In the genomic region with DNA sequence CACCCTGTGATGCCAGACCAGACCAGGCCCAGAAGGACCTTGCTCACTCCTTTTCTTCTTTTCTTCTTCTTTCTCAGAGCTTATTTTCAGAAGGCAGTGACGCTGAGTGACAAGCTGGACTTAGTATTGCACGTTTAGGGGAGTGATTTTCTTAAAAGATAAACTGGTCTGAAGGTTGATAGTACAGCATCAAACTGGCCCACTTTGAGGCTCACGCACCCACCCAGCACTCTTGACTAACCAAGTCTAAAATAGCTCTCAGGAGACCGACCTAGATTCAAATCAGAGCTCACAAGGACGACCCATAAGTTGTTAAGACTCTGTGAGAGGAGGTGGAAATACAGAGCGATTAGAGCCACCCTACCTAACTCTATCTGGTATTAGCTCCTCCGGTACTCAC, we compare ENCODE assay signal across 40 mouse cellular contexts. TPM values are rescaled to one million over a fixed set of nuclear protein-coding genes. Genes with fewer than 3 reads are reported as not detected.
A peak's percentile ranks its signal among the peaks of the same experiment; 100 is the strongest.
DNase-seq lines count a peak whose midpoint lies in the region; ATAC-seq lines count a peak whose summit lies in the region.
"Had no signal": no experiment of that assay in that cellular context is flagged by ENCODE, and none has a peak within 500 bp of the region (broad histone marks: within the 10 kb centered on the region; RNA-seq: fewer than 3 reads in every experiment).

No protein-coding gene starts in this region.

- no peak for ATAC-seq in neural tube, embryonic 15.5 days (ENCODE audit: low FRiP score)
- ATAC-seq in limb, embryonic 13.5 days (ENCODE audit: low FRiP score, low read depth) = no peak
- ATAC-seq: forebrain, embryonic 15.5 days; hindbrain, embryonic 16.5 days; intestine, embryonic 15.5 days; Patski had no signal

- intact Hi-C loops in gastrocnemius, postnatal 14 days (cut with DNase I; ENCODE audit: low total_unique reads) = no loop called here

- 5% methylated on average over 7 of the region's 7 CpGs for WGBS in heart, embryonic 10.5 days
- 3% methylated on average over 7 of the region's 7 CpGs for WGBS in neural tube, embryonic 15.5 days
- WGBS in limb, embryonic 13.5 days = 6% methylated on average over 7 of the region's 7 CpGs

- H3K9me3 ChIP-seq in heart, embryonic 10.5 days = no peaks in the 10 kb centered on the region
- no peaks in the 10 kb centered on the region for H3K9me3 ChIP-seq in neural tube, embryonic 15.5 days (replicated peaks)
- no peaks in the 10 kb centered on the region for H3K9me3 ChIP-seq in limb, embryonic 13.5 days
- H3K9me3 ChIP-seq: embryonic facial prominence, embryonic 13.5 days; forebrain, embryonic 15.5 days; intestine, embryonic 15.5 days; liver, embryonic 15.5 days; lung, embryonic 15.5 days; midbrain, embryonic 12.5 days had no signal

- no peak overlapping the region for H3K27ac ChIP-seq in heart, embryonic 10.5 days
- no peak overlapping the region for H3K27ac ChIP-seq in neural tube, embryonic 15.5 days (replicated peaks)
- peak overlapping the region; percentile 80 for H3K27ac ChIP-seq in limb, embryonic 13.5 days
- H3K27ac ChIP-seq: embryonic facial prominence, embryonic 13.5 days; forebrain, embryonic 15.5 days; intestine, embryonic 15.5 days; liver, embryonic 15.5 days; lung, embryonic 15.5 days; midbrain, embryonic 12.5 days; stomach, postnatal 0 days had no signal

- peaks cover 100% of the 10 kb centered on the region for H3K27me3 ChIP-seq in heart, embryonic 10.5 days (ENCODE audit: insufficient read depth, poor library complexity, severe bottlenecking)
- peaks cover 92% of the 10 kb centered on the region for H3K27me3 ChIP-seq in neural tube, embryonic 15.5 days (replicated peaks)
- H3K27me3 ChIP-seq in limb, embryonic 13.5 days = peaks cover 58% of the 10 kb centered on the region

- no peak overlapping the region for H3K4me3 ChIP-seq in heart, embryonic 10.5 days
- no peak overlapping the region for H3K4me3 ChIP-seq in neural tube, embryonic 15.5 days (replicated peaks)
- peak overlapping the region; percentile 79 for H3K4me3 ChIP-seq in limb, embryonic 13.5 days
- H3K4me3 ChIP-seq: embryonic facial prominence, embryonic 13.5 days; erythroblast, embryonic 14.5 days; forebrain, embryonic 15.5 days; intestine, embryonic 15.5 days; liver, embryonic 15.5 days; lung, embryonic 15.5 days; midbrain, embryonic 12.5 days had no signal

- no peak overlapping the region for H3K9ac ChIP-seq in neural tube, embryonic 15.5 days (replicated peaks)
- peak overlapping the region; percentile 75 for H3K9ac ChIP-seq in limb, embryonic 13.5 days
- H3K9ac ChIP-seq: embryonic facial prominence, embryonic 13.5 days; forebrain, embryonic 15.5 days; intestine, embryonic 15.5 days; liver, embryonic 15.5 days; lung, embryonic 15.5 days; midbrain, embryonic 12.5 days had no signal

- DNase-seq in heart, embryonic 10.5 days (ENCODE audit: low spot score) = peak; percentile 47
- no peak for DNase-seq in heart, adult 18-20 months
- peak; percentile 45 for DNase-seq in neural tube, embryonic 10.5 days (ENCODE audit: extremely low spot score, low spot score)
- DNase-seq in cerebellum, postnatal 14 days = no peak
- DNase-seq in gastrocnemius, postnatal 14 days = no peak
- DNase-seq: adrenal gland, postnatal 14 days; cerebellum, adult 11 months; cerebellum, adult 9-10 months; embryo, embryonic 11 days; gastrocnemius, postnatal 36 days; heart, postnatal 14 days; kidney, adult 9 months; kidney, postnatal 14 days; layer of hippocampus, adult 9-11 months; right cerebral cortex, adult 18-20 months; spleen, adult 18-20 months; thymus, adult 18-20 months; thymus, postnatal 36 days had no signal

- H3K4me2 ChIP-seq in neural tube, embryonic 15.5 days = no peak overlapping the region
- H3K4me2 ChIP-seq in limb, embryonic 13.5 days (replicated peaks) = peak overlapping the region; percentile 68
- H3K4me2 ChIP-seq: embryonic facial prominence, embryonic 13.5 days; forebrain, embryonic 15.5 days; intestine, embryonic 15.5 days; liver, embryonic 15.5 days; lung, embryonic 15.5 days; midbrain, embryonic 12.5 days had no signal

- peaks cover 13% of the 10 kb centered on the region for H3K4me1 ChIP-seq in heart, embryonic 10.5 days
- peaks cover 15% of the 10 kb centered on the region for H3K4me1 ChIP-seq in neural tube, embryonic 15.5 days
- H3K4me1 ChIP-seq in limb, embryonic 13.5 days = peaks cover 11% of the 10 kb centered on the region; the same call in 1 of the 2 replicates
- H3K4me1 ChIP-seq: liver, embryonic 15.5 days had no signal

- H3K36me3 ChIP-seq in heart, embryonic 10.5 days = no peaks in the 10 kb centered on the region
- no peaks in the 10 kb centered on the region for H3K36me3 ChIP-seq in neural tube, embryonic 15.5 days
- peaks cover 7% of the 10 kb centered on the region; the same call in 1 of the 2 replicates for H3K36me3 ChIP-seq in limb, embryonic 13.5 days
- H3K36me3 ChIP-seq: embryonic facial prominence, embryonic 13.5 days; forebrain, embryonic 15.5 days; intestine, embryonic 15.5 days; liver, embryonic 15.5 days; lung, embryonic 15.5 days; midbrain, embryonic 12.5 days had no signal

RNA-seq across cellular contexts. Expression of a gene that starts 1.7 kb away (rescaled TPM):
- 0.40 TPM in 1 of 2 replicates, not detected in the other for polyA plus RNA-seq in heart, embryonic 10.5 days (2016; fragmentation: Nextera tagmentation; extraction: Ambion mirVana)
- total RNA-seq in heart, adult 18-20 months (2021) = not detected
- 0.14 and 0.20 TPM in 2 replicates for polyA plus RNA-seq in neural tube, embryonic 15.5 days (2015; fragmentation: Nextera tagmentation; extraction: Ambion mirVana)
- 48.5 and 55.5 TPM in 2 replicates for polyA plus RNA-seq in limb, embryonic 13.5 days (2015; fragmentation: Nextera tagmentation; extraction: Ambion mirVana)
- total RNA-seq in gastrocnemius, postnatal 14 days (2021) = not detected
- total RNA-seq: adrenal gland, postnatal 14 days; gastrocnemius, adult 18-20 months; gastrocnemius, postnatal 36 days; heart, adult 8-10 months; heart, postnatal 14 days; left cerebral cortex, postnatal 10 days; liver, adult 2 months; megakaryocyte progenitor cell, adult 5-6 weeks; MEL; monocyte, adult 5-6 weeks had no signal
- polyA plus RNA-seq: embryonic facial prominence, embryonic 13.5 days; erythroblast, embryonic 14.5 days; forebrain, embryonic 15.5 days; frontal cortex, adult 2 months; heart, embryonic 14.5 days; hindbrain, embryonic 11.5 days; hindbrain, embryonic 16.5 days; liver, adult 2 months; liver, embryonic 15.5 days; lung, embryonic 15.5 days; midbrain, embryonic 12.5 days; Patski; stomach, postnatal 0 days had no signal

RNA-seq across cellular contexts. Expression of a gene that starts 7.1 kb away (rescaled TPM):
- polyA plus RNA-seq in heart, embryonic 10.5 days (2016; fragmentation: Nextera tagmentation; extraction: Ambion mirVana) = not detected in 2 replicates
- total RNA-seq in heart, adult 18-20 months (2021) = not detected
- 0.23 and 0.42 TPM in 2 replicates for polyA plus RNA-seq in neural tube, embryonic 15.5 days (2015; fragmentation: Nextera tagmentation; extraction: Ambion mirVana)
- polyA plus RNA-seq in limb, embryonic 13.5 days (2015; fragmentation: Nextera tagmentation; extraction: Ambion mirVana) = 2.3 and 3.2 TPM in 2 replicates
- total RNA-seq in gastrocnemius, postnatal 14 days (2021) = not detected
- total RNA-seq: adrenal gland, postnatal 14 days; gastrocnemius, adult 18-20 months; gastrocnemius, postnatal 36 days; heart, adult 8-10 months; heart, postnatal 14 days; left cerebral cortex, postnatal 10 days; liver, adult 2 months; megakaryocyte progenitor cell, adult 5-6 weeks; MEL; monocyte, adult 5-6 weeks had no signal
- polyA plus RNA-seq: embryonic facial prominence, embryonic 13.5 days; erythroblast, embryonic 14.5 days; forebrain, embryonic 15.5 days; frontal cortex, adult 2 months; heart, embryonic 14.5 days; liver, adult 2 months; liver, embryonic 15.5 days; lung, embryonic 15.5 days; Patski; stomach, postnatal 0 days had no signal

RNA-seq across cellular contexts. Expression of a gene that starts 8.4 kb away (rescaled TPM):
- 1.1 TPM in 1 of 2 replicates, not detected in the other for polyA plus RNA-seq in heart, embryonic 10.5 days (2016; fragmentation: Nextera tagmentation; extraction: Ambion mirVana)
- not detected for total RNA-seq in heart, adult 18-20 months (2021)
- 0.38 and 0.43 TPM in 2 replicates for polyA plus RNA-seq in neural tube, embryonic 15.5 days (2015; fragmentation: Nextera tagmentation; extraction: Ambion mirVana)
- 59.3 and 67.1 TPM in 2 replicates for polyA plus RNA-seq in limb, embryonic 13.5 days (2015; fragmentation: Nextera tagmentation; extraction: Ambion mirVana)
- total RNA-seq in gastrocnemius, postnatal 14 days (2021) = not detected
- total RNA-seq: adrenal gland, postnatal 14 days; gastrocnemius, adult 18-20 months; gastrocnemius, postnatal 36 days; heart, adult 8-10 months; heart, postnatal 14 days; left cerebral cortex, postnatal 10 days; liver, adult 2 months; megakaryocyte progenitor cell, adult 5-6 weeks; MEL; monocyte, adult 5-6 weeks had no signal
- polyA plus RNA-seq: embryonic facial prominence, embryonic 13.5 days; erythroblast, embryonic 14.5 days; forebrain, embryonic 15.5 days; frontal cortex, adult 2 months; heart, embryonic 14.5 days; hindbrain, embryonic 11.5 days; hindbrain, embryonic 16.5 days; liver, adult 2 months; liver, embryonic 15.5 days; lung, embryonic 15.5 days; midbrain, embryonic 12.5 days; Patski; stomach, postnatal 0 days had no signal

RNA-seq across cellular contexts. Expression of a gene that starts 12.9 kb away (rescaled TPM):
- 0.07 and 2.1 TPM in 2 replicates for polyA plus RNA-seq in heart, embryonic 10.5 days (2016; fragmentation: Nextera tagmentation; extraction: Ambion mirVana)
- not detected for total RNA-seq in heart, adult 18-20 months (2021)
- 4.1 and 9.2 TPM in 2 replicates for polyA plus RNA-seq in neural tube, embryonic 15.5 days (2015; fragmentation: Nextera tagmentation; extraction: Ambion mirVana)
- polyA plus RNA-seq in limb, embryonic 13.5 days (2015; fragmentation: Nextera tagmentation; extraction: Ambion mirVana) = 19.1 TPM in 2 replicates
- total RNA-seq in gastrocnemius, postnatal 14 days (2021) = under 1 TPM in 1 of 2 experiments, not detected in 1; 0.29 TPM
- total RNA-seq: adrenal gland, postnatal 14 days; gastrocnemius, adult 18-20 months; gastrocnemius, postnatal 36 days; heart, adult 8-10 months; heart, postnatal 14 days; left cerebral cortex, postnatal 10 days; liver, adult 2 months; megakaryocyte progenitor cell, adult 5-6 weeks; MEL; monocyte, adult 5-6 weeks had no signal
- polyA plus RNA-seq: embryonic facial prominence, embryonic 13.5 days; erythroblast, embryonic 14.5 days; forebrain, embryonic 15.5 days; frontal cortex, adult 2 months; heart, embryonic 14.5 days; hindbrain, embryonic 11.5 days; hindbrain, embryonic 16.5 days; liver, adult 2 months; liver, embryonic 15.5 days; lung, embryonic 15.5 days; midbrain, embryonic 12.5 days; Patski; stomach, postnatal 0 days had no signal

RNA-seq across cellular contexts. Expression of a gene that starts 25.3 kb away (rescaled TPM):
- polyA plus RNA-seq in heart, embryonic 10.5 days (2016; fragmentation: Nextera tagmentation; extraction: Ambion mirVana) = 2.3 TPM in 1 of 2 replicates, not detected in the other
- not detected for total RNA-seq in heart, adult 18-20 months (2021)
- polyA plus RNA-seq in neural tube, embryonic 15.5 days (2015; fragmentation: Nextera tagmentation; extraction: Ambion mirVana) = 61.8 and 83.6 TPM in 2 replicates
- 26.0 and 26.2 TPM in 2 replicates for polyA plus RNA-seq in limb, embryonic 13.5 days (2015; fragmentation: Nextera tagmentation; extraction: Ambion mirVana)
- total RNA-seq in gastrocnemius, postnatal 14 days (2021) = 1 to 10 TPM; 4.4 to 4.5 TPM
- total RNA-seq: adrenal gland, postnatal 14 days; left cerebral cortex, postnatal 10 days; liver, adult 2 months; megakaryocyte progenitor cell, adult 5-6 weeks; MEL; monocyte, adult 5-6 weeks had no signal
- polyA plus RNA-seq: erythroblast, embryonic 14.5 days; forebrain, embryonic 15.5 days; frontal cortex, adult 2 months; heart, embryonic 14.5 days; hindbrain, embryonic 11.5 days; hindbrain, embryonic 16.5 days; liver, adult 2 months; liver, embryonic 15.5 days; midbrain, embryonic 12.5 days; stomach, postnatal 0 days had no signal

Comparison
In these comparisons a context has a peak if more than half of its experiments do, and no peak if none do; other contexts are left out.
1. DNase-seq: peak in heart, embryonic 10.5 days (single experiment) and neural tube, embryonic 10.5 days (single experiment); none in heart, adult 18-20 months (0 of 2), cerebellum, postnatal 14 days (0 of 2) and gastrocnemius, postnatal 14 days (single experiment).
2. RNA of a gene that starts 1.7 kb away (polyA plus RNA-seq): 48.5 to 55.5 TPM in limb, embryonic 13.5 days; 0.40 TPM in heart, embryonic 10.5 days and 0.14 to 0.20 TPM in neural tube, embryonic 15.5 days; every median in the first group is over 10 times any median in the second.
3. RNA of a gene that starts 8.4 kb away (polyA plus RNA-seq): 59.3 to 67.1 TPM in limb, embryonic 13.5 days; 1.1 TPM in heart, embryonic 10.5 days and 0.38 to 0.43 TPM in neural tube, embryonic 15.5 days; every median in the first group is over 10 times any median in the second.